Mouse (Mus musculus) adrenal gland, postnatal 4 days (tissue): ENCODE measurements around the gene Tfcp2l1. TPM values are rescaled to one million over a fixed set of nuclear protein-coding genes. Genes with fewer than 3 reads are reported as not detected.
"Not testable (repeated sequence)": the region's sequence is repeated elsewhere in the genome, so short reads cannot be mapped to it uniquely, and the experiment has no call there.

Source experiments
- DNase-seq, 2 experiments: peaks; one replicate each; pipeline ENCODE4 v3.0.0; 2021 to 2022; ENCODE audit warnings: low spot score in 2 of 2, mixed read lengths in 2 of 2
- long read RNA-seq, 2 experiments: library from polyadenylated mRNA; stranded (forward); transcript quantifications; one replicate each; pipeline ENCODE4 v2.0.0; 2021
- total RNA-seq, 2 experiments: library from RNA; stranded (reverse); gene quantifications; 2 replicates each; pipeline ENCODE4 v1.2.3; 2021

Tfcp2l1 gene
- total RNA-seq = 10 to 100 TPM in 1 of 2 experiments, 1 to 10 TPM in 1; 1.9 to 24.2 TPM
- long read RNA-seq, experiment 1 = 0 reads
- long read RNA-seq, experiment 2, partial matches to known transcripts = 1 of 3 reads
- long read RNA-seq, experiment 2, other reads (novel, unspliced or antisense) = 2 of 3 reads

GRCm38 (mm10) chr1:118627781-118628464 is at the start of gene Tfcp2l1:
TSS of gene Tfcp2l1 (plus strand) at chr1:118627945.
- DNase-seq = peak; percentile 37 to 55

- DNase-seq = no peak
Measured at GRCm38 (mm10) chr1:118580174-118580702, 47.5 kb upstream of the Tfcp2l1 start.

GRCm38 (mm10) chr1:118581179-118581578 is 46.6 kb upstream of the Tfcp2l1 start:
- DNase-seq = no peak

GRCm38 (mm10) chr1:118589721-118590120 is 38.0 kb upstream of the Tfcp2l1 start:
- DNase-seq = no peak

GRCm38 (mm10) chr1:118592933-118593332 is 34.8 kb upstream of the Tfcp2l1 start:
- no peak for DNase-seq

- no peak for DNase-seq
Measured at GRCm38 (mm10) chr1:118595395-118595794, 32.4 kb upstream of the Tfcp2l1 start.

- DNase-seq = no peak
Measured at GRCm38 (mm10) chr1:118597475-118598213, 30.1 kb upstream of the Tfcp2l1 start.

GRCm38 (mm10) chr1:118598339-118598738 is 29.4 kb upstream of the Tfcp2l1 start:
- no peak for DNase-seq

GRCm38 (mm10) chr1:118613631-118614183 is 14.0 kb upstream of the Tfcp2l1 start:
- no peak for DNase-seq

- DNase-seq = not testable (repeated sequence)
Measured at GRCm38 (mm10) chr1:118621055-118621454, 6.7 kb upstream of the Tfcp2l1 start.

GRCm38 (mm10) chr1:118622857-118623256 is 4.9 kb upstream of the Tfcp2l1 start:
- DNase-seq = no peak

GRCm38 (mm10) chr1:118625461-118625860 is 2.3 kb upstream of the Tfcp2l1 start:
- DNase-seq = no peak

GRCm38 (mm10) chr1:118625921-118626320 is 1.8 kb upstream of the Tfcp2l1 start:
- no peak for DNase-seq

GRCm38 (mm10) chr1:118626452-118626851 is 1.3 kb upstream of the Tfcp2l1 start:
- DNase-seq = no peak

- DNase-seq = no peak
Measured at GRCm38 (mm10) chr1:118633415-118633980, 5.8 kb downstream of the Tfcp2l1 start.

GRCm38 (mm10) chr1:118642296-118642999 is 14.7 kb downstream of the Tfcp2l1 start:
- DNase-seq = no peak

- no peak for DNase-seq
Measured at GRCm38 (mm10) chr1:118643138-118643979, 15.6 kb downstream of the Tfcp2l1 start.

GRCm38 (mm10) chr1:118645701-118646100 is 18.0 kb downstream of the Tfcp2l1 start:
- DNase-seq = no peak

GRCm38 (mm10) chr1:118648015-118648414 is 20.3 kb downstream of the Tfcp2l1 start:
- DNase-seq = no peak
